Mouse (Mus musculus): ENCODE measurements at regions not wholly inside any gene's neighbourhood (a gene's known extent, or its start where the extent isn't known, plus 50 kb on each side); places are given as distances from the start of the nearest gene placed in this dataset.

- TF ChIP-seq CTCF (conservative IDR thresholded peaks at IDR 0.05; ENCODE audit: low read length) (no peak), POU5F1 (IDR thresholded peaks at IDR 0.05; ENCODE audit: borderline replicate concordance, low read length) (no peak)
Observed at GRCm38 (mm10) chr17:15269056-15269612, 107.5 kb downstream of the Dll1 start.
